35 mouse cellular contexts compared by ENCODE assay signal in the genomic region with DNA sequence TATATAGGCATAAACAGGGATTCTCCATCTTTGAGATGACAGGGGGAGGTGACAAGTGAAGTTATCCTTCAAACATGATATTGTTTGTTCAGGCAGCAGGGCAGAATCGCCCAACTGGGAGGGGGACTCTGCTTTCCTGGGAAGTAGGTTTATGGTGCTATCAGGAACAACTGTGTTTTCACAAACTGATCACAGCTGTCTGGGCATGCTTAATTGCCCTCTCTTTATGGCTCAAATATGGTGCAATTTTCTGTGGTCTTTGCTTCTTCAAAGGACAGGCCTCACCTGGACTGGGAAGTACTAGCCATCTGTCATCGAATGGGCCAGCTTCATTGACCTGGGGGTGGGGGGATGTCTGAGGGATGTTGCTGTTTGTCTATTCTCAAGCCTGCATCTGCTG. TPM values are rescaled to one million over a fixed set of nuclear protein-coding genes. Genes with fewer than 3 reads are reported as not detected.
DNase-seq lines count a peak whose midpoint lies in the region; ATAC-seq and TF ChIP-seq lines count a peak whose summit lies in the region.
"Had no signal": no experiment of that assay in that cellular context is flagged by ENCODE, and none has a peak within 500 bp of the region (broad histone marks: within the 10 kb centered on the region; RNA-seq: fewer than 3 reads in every experiment).

No protein-coding gene starts in this region.

- no peaks in the 10 kb centered on the region for H3K27me3 ChIP-seq in kidney, postnatal 0 days (ENCODE audit: insufficient read depth, low read length)
- H3K27me3 ChIP-seq in intestine, embryonic 15.5 days (replicated peaks), result no peaks in the 10 kb centered on the region
- H3K27me3 ChIP-seq in intestine, postnatal 0 days (replicated peaks; ENCODE audit: control insufficient read depth, insufficient read depth, low read length), result no peaks in the 10 kb centered on the region
- no peaks in the 10 kb centered on the region for H3K27me3 ChIP-seq in forebrain, embryonic 11.5 days (ENCODE audit: control insufficient read depth, insufficient read depth, low read length)
- H3K27me3 ChIP-seq: embryonic facial prominence, embryonic 13.5 days; forebrain, embryonic 13.5 days; hindbrain, embryonic 12.5 days; hindbrain, embryonic 15.5 days had no signal

- peak; percentile 20 for DNase-seq in kidney, postnatal 0 days (ENCODE audit: low spot score)
- DNase-seq in kidney, adult 18-20 months, result no peak
- DNase-seq in adrenal gland, postnatal 14 days, result no peak
- no peak for DNase-seq in forebrain, embryonic 11.5 days (ENCODE audit: low spot score)
- DNase-seq: adrenal gland, adult 2 months; adrenal gland, postnatal 25 days; cerebellum, adult 11-12 months; cerebellum, adult 8-10 months; cerebellum, postnatal 10 days; cerebellum, postnatal 36 days; embryo, embryonic 11 days; gastrocnemius, adult 2 months; gastrocnemius, postnatal 14 days; heart, adult 11 months had no signal

- H3K4me2 ChIP-seq in kidney, postnatal 0 days (ENCODE audit: low read length), result no peak overlapping the region
- no peak overlapping the region for H3K4me2 ChIP-seq in intestine, embryonic 15.5 days (replicated peaks)
- no peak overlapping the region for H3K4me2 ChIP-seq in intestine, postnatal 0 days (replicated peaks; ENCODE audit: low read depth)
- H3K4me2 ChIP-seq in forebrain, embryonic 11.5 days (ENCODE audit: low read depth, low read length, severe bottlenecking), result no peak overlapping the region
- H3K4me2 ChIP-seq: embryonic facial prominence, embryonic 13.5 days; forebrain, embryonic 13.5 days; heart, embryonic 11.5 days; hindbrain, embryonic 12.5 days; hindbrain, embryonic 15.5 days had no signal

- no peaks in the 10 kb centered on the region for H3K36me3 ChIP-seq in kidney, postnatal 0 days (ENCODE audit: insufficient read depth, low read length)
- no peaks in the 10 kb centered on the region for H3K36me3 ChIP-seq in intestine, embryonic 15.5 days
- no peaks in the 10 kb centered on the region for H3K36me3 ChIP-seq in intestine, postnatal 0 days (ENCODE audit: control insufficient read depth, insufficient read depth)
- H3K36me3 ChIP-seq in forebrain, embryonic 11.5 days (ENCODE audit: control insufficient read depth, insufficient read depth, low read length), result no peaks in the 10 kb centered on the region
- H3K36me3 ChIP-seq: embryonic facial prominence, embryonic 10.5 days; embryonic facial prominence, embryonic 13.5 days; hindbrain, embryonic 12.5 days; hindbrain, embryonic 15.5 days had no signal

- H3K9ac ChIP-seq in kidney, postnatal 0 days (ENCODE audit: low read depth, low read length), result no peak overlapping the region
- H3K9ac ChIP-seq in intestine, embryonic 15.5 days, result no peak overlapping the region
- H3K9ac ChIP-seq in intestine, postnatal 0 days (ENCODE audit: low read depth, low read length), result no peak overlapping the region
- H3K9ac ChIP-seq in forebrain, embryonic 11.5 days (ENCODE audit: low read length), result no peak overlapping the region
- H3K9ac ChIP-seq: embryonic facial prominence, embryonic 13.5 days; forebrain, embryonic 13.5 days; hindbrain, embryonic 12.5 days; hindbrain, embryonic 15.5 days had no signal

- H3K4me3 ChIP-seq in kidney, postnatal 0 days (replicated peaks; ENCODE audit: low read depth, low read length), result no peak overlapping the region
- H3K4me3 ChIP-seq in intestine, embryonic 15.5 days (replicated peaks), result no peak overlapping the region
- H3K4me3 ChIP-seq in intestine, postnatal 0 days (ENCODE audit: low read depth, low read length), result no peak overlapping the region
- no peak overlapping the region for H3K4me3 ChIP-seq in forebrain, embryonic 11.5 days (ENCODE audit: low read depth, low read length)
- H3K4me3 ChIP-seq: embryonic facial prominence, embryonic 10.5 days; embryonic facial prominence, embryonic 13.5 days; erythroblast, embryonic 14.5 days; forebrain, embryonic 13.5 days; gastrocnemius, adult 2 months; hindbrain, embryonic 12.5 days; hindbrain, embryonic 15.5 days had no signal

- H3K4me1 ChIP-seq in kidney, postnatal 0 days (replicated peaks; ENCODE audit: insufficient read depth, low read length), result no peaks in the 10 kb centered on the region
- no peaks in the 10 kb centered on the region for H3K4me1 ChIP-seq in intestine, embryonic 15.5 days (replicated peaks)
- H3K4me1 ChIP-seq in intestine, postnatal 0 days (replicated peaks; ENCODE audit: control insufficient read depth, insufficient read depth, low read length), result no peaks in the 10 kb centered on the region
- no peaks in the 10 kb centered on the region for H3K4me1 ChIP-seq in forebrain, embryonic 11.5 days (replicated peaks; ENCODE audit: control insufficient read depth, insufficient read depth, low read length)
- H3K4me1 ChIP-seq: embryonic facial prominence, embryonic 10.5 days; embryonic facial prominence, embryonic 13.5 days; forebrain, embryonic 13.5 days; hindbrain, embryonic 15.5 days had no signal

- no peaks in the 10 kb centered on the region for H3K9me3 ChIP-seq in kidney, postnatal 0 days (replicated peaks; ENCODE audit: low read length)
- H3K9me3 ChIP-seq in intestine, embryonic 15.5 days, result no peaks in the 10 kb centered on the region
- no peaks in the 10 kb centered on the region for H3K9me3 ChIP-seq in intestine, postnatal 0 days (ENCODE audit: control insufficient read depth)
- H3K9me3 ChIP-seq in forebrain, embryonic 11.5 days (ENCODE audit: control insufficient read depth, low read length), result no peaks in the 10 kb centered on the region
- H3K9me3 ChIP-seq: embryonic facial prominence, embryonic 10.5 days; embryonic facial prominence, embryonic 13.5 days; forebrain, embryonic 13.5 days; hindbrain, embryonic 12.5 days; hindbrain, embryonic 15.5 days had no signal

- ATAC-seq in kidney, postnatal 0 days (replicated peaks; ENCODE audit: low FRiP score, low read depth), result no peak
- peak; percentile 90 for ATAC-seq in intestine, embryonic 15.5 days
- peak; percentile 73 for ATAC-seq in intestine, postnatal 0 days
- no peak for ATAC-seq in forebrain, embryonic 11.5 days (replicated peaks; ENCODE audit: low FRiP score)
- ATAC-seq: CD4-positive, CD25-positive, alpha-beta regulatory T cell, adult 4 months; forebrain, embryonic 13.5 days; forebrain, embryonic 16.5 days had no signal

- H3K27ac ChIP-seq in kidney, postnatal 0 days, result no peak overlapping the region
- H3K27ac ChIP-seq in intestine, embryonic 15.5 days, result no peak overlapping the region
- H3K27ac ChIP-seq in intestine, postnatal 0 days (ENCODE audit: low read depth, low read length), result no peak overlapping the region
- H3K27ac ChIP-seq in forebrain, embryonic 11.5 days (ENCODE audit: low read depth, low read length), result no peak overlapping the region
- H3K27ac ChIP-seq: embryonic facial prominence, embryonic 10.5 days; embryonic facial prominence, embryonic 13.5 days; forebrain, embryonic 13.5 days; gastrocnemius, adult 2 months; hindbrain, embryonic 12.5 days; hindbrain, embryonic 15.5 days had no signal

- no peak for TF ChIP-seq CTCF in kidney, postnatal 0 days (IDR thresholded peaks at IDR 0.05; ENCODE audit: low read depth)
- no peak for TF ChIP-seq CTCF in intestine, postnatal 0 days (IDR thresholded peaks at IDR 0.05; ENCODE audit: low read depth)

- WGBS in kidney, postnatal 0 days, result 2% methylated on average over 2 of the region's 2 CpGs
- WGBS in intestine, embryonic 15.5 days, result 19% methylated on average over 2 of the region's 2 CpGs
- WGBS in intestine, postnatal 0 days, result 29% methylated on average over 2 of the region's 2 CpGs
- 90% methylated on average over 2 of the region's 2 CpGs for WGBS in forebrain, embryonic 11.5 days

RNA-seq across cellular contexts. Expression of a gene that starts 5.7 kb away (rescaled TPM):
- not detected in 2 replicates for polyA plus RNA-seq in kidney, postnatal 0 days (2015; fragmentation: Nextera tagmentation; extraction: Ambion mirVana)
- not detected in 2 replicates for polyA plus RNA-seq in intestine, embryonic 15.5 days (2015; fragmentation: Nextera tagmentation; extraction: Ambion mirVana)
- not detected in 2 replicates for polyA plus RNA-seq in intestine, postnatal 0 days (2015; fragmentation: Nextera tagmentation; extraction: Ambion mirVana)
- total RNA-seq in adrenal gland, postnatal 14 days (2021), result not detected in 2 replicates
- polyA plus RNA-seq in forebrain, embryonic 11.5 days (2014; fragmentation: Nextera tagmentation; extraction: Ambion mirVana), result not detected in 2 replicates
- total RNA-seq: adrenal gland, adult 2 months; adrenal gland, postnatal 25 days; gastrocnemius, adult 2 months; gastrocnemius, postnatal 14 days; gastrocnemius, postnatal 4 days; heart, adult 8-10 months; heart, postnatal 25 days; hematopoietic stem cell, adult 5-6 weeks; MEL had no signal
- polyA plus RNA-seq: adrenal gland, adult 2 months; brain, embryonic 14.5 days; C2C12; CD4-positive, CD25-positive, alpha-beta regulatory T cell, adult 4 months; cortical plate, adult 2 months; embryonic facial prominence, embryonic 10.5 days; embryonic facial prominence, embryonic 13.5 days; erythroblast, embryonic 14.5 days; forebrain, embryonic 13.5 days; forebrain, embryonic 16.5 days; heart, embryonic 11.5 days; heart, embryonic 14.5 days; heart, postnatal 0 days; hindbrain, embryonic 12.5 days; hindbrain, embryonic 15.5 days had no signal

RNA-seq across cellular contexts. Expression of a gene that starts 20.7 kb away (rescaled TPM):
- 0.28 and 0.33 TPM in 2 replicates for polyA plus RNA-seq in kidney, postnatal 0 days (2015; fragmentation: Nextera tagmentation; extraction: Ambion mirVana)
- polyA plus RNA-seq in intestine, embryonic 15.5 days (2015; fragmentation: Nextera tagmentation; extraction: Ambion mirVana), result 2.9 and 3.5 TPM in 2 replicates
- polyA plus RNA-seq in intestine, postnatal 0 days (2015; fragmentation: Nextera tagmentation; extraction: Ambion mirVana), result 7.2 and 12.3 TPM in 2 replicates
- not detected in 2 replicates for total RNA-seq in adrenal gland, postnatal 14 days (2021)
- polyA plus RNA-seq in forebrain, embryonic 11.5 days (2014; fragmentation: Nextera tagmentation; extraction: Ambion mirVana), result not detected in 2 replicates
- total RNA-seq: adrenal gland, adult 2 months; adrenal gland, postnatal 25 days; gastrocnemius, adult 2 months; gastrocnemius, postnatal 14 days; gastrocnemius, postnatal 4 days; heart, adult 8-10 months; heart, postnatal 25 days; hematopoietic stem cell, adult 5-6 weeks; MEL had no signal
- polyA plus RNA-seq: adrenal gland, adult 2 months; brain, embryonic 14.5 days; C2C12; CD4-positive, CD25-positive, alpha-beta regulatory T cell, adult 4 months; cortical plate, adult 2 months; embryonic facial prominence, embryonic 10.5 days; embryonic facial prominence, embryonic 13.5 days; erythroblast, embryonic 14.5 days; forebrain, embryonic 13.5 days; forebrain, embryonic 16.5 days; heart, embryonic 11.5 days; heart, embryonic 14.5 days; heart, postnatal 0 days; hindbrain, embryonic 12.5 days; hindbrain, embryonic 15.5 days had no signal

RNA-seq across cellular contexts. Expression of a gene that starts 59.4 kb away (rescaled TPM):
- polyA plus RNA-seq in kidney, postnatal 0 days (2015; fragmentation: Nextera tagmentation; extraction: Ambion mirVana), result not detected in 2 replicates
- 0.35 TPM in 1 of 2 replicates, not detected in the other for polyA plus RNA-seq in intestine, embryonic 15.5 days (2015; fragmentation: Nextera tagmentation; extraction: Ambion mirVana)
- polyA plus RNA-seq in intestine, postnatal 0 days (2015; fragmentation: Nextera tagmentation; extraction: Ambion mirVana), result not detected in 2 replicates
- total RNA-seq in adrenal gland, postnatal 14 days (2021), result 0.67 TPM in 1 of 2 replicates, not detected in the other
- not detected in 2 replicates for polyA plus RNA-seq in forebrain, embryonic 11.5 days (2014; fragmentation: Nextera tagmentation; extraction: Ambion mirVana)
- total RNA-seq: adrenal gland, adult 2 months; adrenal gland, postnatal 25 days; gastrocnemius, adult 2 months; gastrocnemius, postnatal 14 days; gastrocnemius, postnatal 4 days; heart, adult 8-10 months; heart, postnatal 25 days; MEL had no signal
- polyA plus RNA-seq: adrenal gland, adult 2 months; brain, embryonic 14.5 days; C2C12; CD4-positive, CD25-positive, alpha-beta regulatory T cell, adult 4 months; cortical plate, adult 2 months; embryonic facial prominence, embryonic 10.5 days; embryonic facial prominence, embryonic 13.5 days; erythroblast, embryonic 14.5 days; forebrain, embryonic 13.5 days; forebrain, embryonic 16.5 days; heart, embryonic 11.5 days; heart, embryonic 14.5 days; heart, postnatal 0 days; hindbrain, embryonic 12.5 days; hindbrain, embryonic 15.5 days had no signal

Comparison
In these comparisons a context has a peak if more than half of its experiments do, and no peak if none do; other contexts are left out.
1. ATAC-seq: peak in intestine, embryonic 15.5 days (single experiment) and intestine, postnatal 0 days (single experiment); none in kidney, postnatal 0 days (single experiment) and forebrain, embryonic 11.5 days (single experiment).